Mouse (Mus musculus): Measurements from ENCODE around the gene Fgf14.
"Not testable (repeated sequence)": the region's sequence is repeated elsewhere in the genome, so short reads cannot be mapped to it uniquely, and the experiment has no call there.

Fgf14 gene

DNA sequence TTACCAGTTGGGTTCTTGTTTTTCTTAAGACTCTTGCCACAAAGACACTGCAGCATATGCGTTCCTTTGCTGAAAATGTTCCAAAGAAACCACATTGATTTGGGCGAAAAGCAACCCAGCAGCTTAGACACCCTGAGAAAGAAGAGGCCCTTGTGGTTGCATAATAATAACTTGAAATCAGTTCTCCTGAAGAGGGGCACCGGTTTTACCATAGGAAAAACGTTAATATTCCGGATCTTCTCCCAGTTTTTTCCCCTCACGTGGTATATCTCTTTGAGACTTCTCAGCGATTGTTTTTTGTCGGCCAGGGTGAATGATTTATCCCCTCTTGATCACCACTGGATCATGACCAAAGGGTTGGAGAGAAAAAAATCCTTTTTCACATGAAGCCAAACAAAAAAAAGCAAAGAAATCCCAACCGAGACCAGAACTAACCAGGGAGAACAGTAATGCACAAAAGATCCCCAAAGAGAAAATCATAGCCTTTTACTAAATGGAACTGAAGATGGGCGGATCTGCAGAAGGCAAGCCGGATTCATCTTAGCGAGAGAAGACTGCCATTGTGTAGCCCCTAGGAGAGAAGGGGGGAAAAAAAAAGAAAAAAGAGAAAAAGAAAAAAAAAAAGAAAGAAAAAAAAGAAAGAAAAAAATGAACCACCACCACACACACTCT, at the start of gene Fgf14:
Fgf14 (minus strand) TSS at position 622 of the 672 bp plus-strand sequence.
- DNase-seq: no peak

DNA sequence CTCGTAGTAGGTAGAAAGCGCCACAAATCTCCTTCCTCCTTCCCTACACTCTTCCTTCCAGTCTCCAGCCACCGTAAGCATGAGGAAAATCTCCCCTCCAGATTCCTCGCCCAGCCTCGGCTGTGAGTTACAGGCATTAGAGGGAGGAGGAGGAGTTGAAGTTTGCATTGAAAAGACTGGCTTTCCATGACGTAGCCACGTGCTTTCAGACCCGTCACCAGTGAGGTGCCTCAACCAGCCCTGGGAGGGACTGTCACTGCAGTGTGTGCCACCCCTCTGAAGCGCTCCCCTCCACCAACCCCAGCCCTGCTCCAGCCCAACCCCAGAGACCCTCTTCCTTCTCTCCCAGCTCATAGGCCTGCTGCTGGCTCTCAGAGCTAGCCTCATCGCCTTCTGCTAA, 452 bp upstream of the Fgf14 start:
- peak; percentile 72 for DNase-seq

- DNase-seq: peak; percentile 57
These were observed 1.0 kb downstream of the Fgf14 start for GRCm38 (mm10) chr14:124675654-124676505.

GRCm38 (mm10) chr14:124675142-124675653, 1.7 kb downstream of the Fgf14 start:
- peak; percentile 56 for DNase-seq

- DNase-seq: peak; percentile 51
These were observed 2.3 kb downstream of the Fgf14 start for GRCm38 (mm10) chr14:124674536-124675141.

DNA sequence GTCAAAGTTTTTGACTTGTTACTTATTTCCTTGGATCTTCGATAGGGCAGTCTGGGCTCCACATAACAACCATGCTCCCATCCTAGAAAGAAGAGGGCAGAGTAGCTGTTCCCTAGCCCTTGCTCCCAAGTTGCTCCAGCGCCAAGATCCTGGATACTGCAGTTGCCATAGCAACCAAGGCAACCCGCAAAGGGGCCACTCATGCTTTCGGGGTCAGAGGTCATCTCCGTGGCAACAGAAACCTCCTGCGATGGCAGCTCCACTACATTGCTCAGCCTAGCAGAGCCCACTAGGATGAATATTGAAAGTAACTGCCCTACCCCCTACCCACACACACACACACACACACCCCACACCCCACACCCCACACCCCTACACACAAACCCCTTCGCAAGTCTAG, 7.2 kb downstream of the Fgf14 start:
- DNase-seq: peak; percentile 36

DNA sequence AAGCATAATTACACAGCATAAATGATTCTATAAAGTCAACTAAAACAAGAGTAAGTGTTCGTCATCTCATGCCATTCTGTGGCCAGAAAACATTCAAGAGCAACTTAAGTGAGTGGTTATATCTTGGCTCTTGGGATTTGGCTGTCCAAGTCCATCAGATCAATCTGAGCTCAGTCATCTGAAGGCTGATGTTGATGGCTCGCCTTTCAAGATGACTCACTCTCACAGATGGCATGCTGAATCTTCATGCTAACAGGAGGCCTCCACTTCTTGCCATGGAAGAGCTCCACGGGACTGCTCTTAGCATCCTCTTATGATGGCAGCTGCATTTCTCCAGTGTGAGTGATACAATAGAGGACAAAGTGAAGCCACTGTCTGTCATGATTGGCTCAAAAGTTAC, 34.1 kb downstream of the Fgf14 start:
- no peak for DNase-seq

DNA sequence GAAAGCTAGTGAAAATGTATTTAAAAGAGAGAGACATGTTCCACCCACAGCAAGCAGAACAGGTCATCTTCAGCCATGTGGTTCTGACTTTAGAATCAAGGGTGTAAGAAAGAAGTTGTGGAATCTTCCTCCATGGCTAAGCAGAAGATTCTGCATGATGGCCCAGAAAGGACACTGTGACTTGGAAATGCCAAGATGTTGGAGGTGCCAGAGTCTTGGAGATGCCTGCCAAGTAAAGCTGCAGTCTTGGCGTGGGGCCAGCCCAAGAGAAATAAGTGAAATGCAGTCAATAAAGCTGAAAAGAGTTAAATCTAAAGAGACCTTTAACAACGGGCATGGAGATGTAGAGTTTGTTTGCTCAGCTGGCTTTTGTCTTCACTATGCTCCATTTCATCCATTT, 42.0 kb downstream of the Fgf14 start:
- DNase-seq: peak; percentile 47

GRCm38 (mm10) chr14:124613473-124613872, 63.5 kb downstream of the Fgf14 start:
- no peak for DNase-seq

DNA sequence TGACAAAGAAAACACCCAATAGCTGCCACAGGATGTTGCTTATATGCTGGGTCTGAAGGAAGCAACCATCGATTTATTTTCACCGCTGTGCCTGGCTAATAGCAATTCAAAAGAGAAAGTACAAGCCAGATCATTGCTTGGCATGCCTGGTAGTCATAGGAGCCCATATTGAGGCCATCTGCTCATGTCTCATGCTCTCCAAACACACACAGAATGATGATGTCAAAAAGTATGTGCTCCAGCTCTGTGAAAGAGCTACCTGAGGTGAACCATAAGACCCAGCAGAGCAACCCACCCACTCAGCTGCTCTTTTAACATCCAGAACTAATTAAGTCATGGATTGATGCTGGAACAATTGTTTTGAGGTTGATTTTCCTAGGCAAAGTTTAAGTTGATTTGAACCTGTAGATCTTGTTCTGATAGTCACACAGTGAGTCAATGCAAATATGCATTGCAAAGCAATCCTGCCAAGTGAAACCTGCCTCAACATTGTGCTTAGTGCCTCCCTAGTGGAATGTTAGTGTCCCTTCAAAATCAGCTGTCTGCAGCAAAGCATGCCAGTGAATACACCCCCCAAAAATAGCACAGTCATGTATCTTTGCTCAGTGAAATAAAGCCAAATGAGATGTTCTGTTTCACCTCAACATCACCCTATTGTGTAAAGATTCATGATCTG, 70.8 kb downstream of the Fgf14 start:
- peak; percentile 59 for DNase-seq

DNA sequence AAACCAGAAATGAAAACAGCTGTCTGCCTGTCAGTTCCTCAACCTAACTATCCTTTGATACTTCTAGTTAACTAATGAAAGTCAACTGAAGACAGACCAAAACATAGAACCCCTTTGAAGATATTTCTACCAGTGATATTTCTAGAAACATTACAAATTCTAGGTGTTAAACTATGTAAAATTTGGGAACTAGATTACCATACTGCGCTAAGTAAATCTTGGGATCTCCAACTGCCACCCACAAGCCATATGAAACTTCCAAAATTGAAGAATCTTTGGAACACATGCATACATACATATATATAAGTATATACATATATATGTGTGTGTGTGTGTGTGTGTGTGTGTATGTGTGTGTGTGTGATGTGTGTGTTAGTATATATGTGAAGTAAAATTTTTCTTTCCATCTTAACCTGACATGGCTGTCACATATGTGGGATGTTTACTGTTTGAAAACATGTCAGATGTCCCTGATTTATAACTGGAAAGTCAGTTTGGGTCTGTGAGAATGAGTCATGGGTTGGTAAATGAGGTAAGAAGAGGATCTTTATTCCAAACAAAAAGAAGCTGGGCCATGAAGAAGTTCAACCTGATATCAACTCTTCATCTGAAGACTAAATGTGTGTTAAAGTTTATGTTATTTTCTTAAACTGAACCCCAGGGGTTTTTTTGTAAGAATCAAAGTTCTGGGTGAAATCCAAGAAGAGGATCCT, 71.7 kb downstream of the Fgf14 start:
- no peak for DNase-seq

DNA sequence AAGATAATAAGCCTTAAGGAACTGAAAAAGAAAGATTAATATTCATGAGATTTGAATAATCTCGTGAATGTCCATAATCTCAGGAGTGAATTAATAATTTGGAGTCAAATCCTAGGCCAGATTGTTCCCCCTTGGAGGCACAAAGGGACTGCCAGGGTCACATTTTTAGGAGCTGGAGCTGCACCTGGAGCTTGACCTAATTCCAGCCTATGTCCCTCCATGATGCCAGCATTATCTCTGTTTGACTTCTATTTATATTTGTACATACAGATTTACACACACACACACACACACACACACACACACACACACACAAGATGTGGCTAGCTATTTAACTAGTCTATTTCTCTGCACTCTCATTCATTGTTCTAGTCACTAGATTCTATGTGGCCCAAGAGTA, 100.4 kb downstream of the Fgf14 start:
- DNase-seq: peak; percentile 57

GRCm38 (mm10) chr14:124575130-124575885, 101.6 kb downstream of the Fgf14 start:
- DNase-seq: peak; percentile 63

DNA sequence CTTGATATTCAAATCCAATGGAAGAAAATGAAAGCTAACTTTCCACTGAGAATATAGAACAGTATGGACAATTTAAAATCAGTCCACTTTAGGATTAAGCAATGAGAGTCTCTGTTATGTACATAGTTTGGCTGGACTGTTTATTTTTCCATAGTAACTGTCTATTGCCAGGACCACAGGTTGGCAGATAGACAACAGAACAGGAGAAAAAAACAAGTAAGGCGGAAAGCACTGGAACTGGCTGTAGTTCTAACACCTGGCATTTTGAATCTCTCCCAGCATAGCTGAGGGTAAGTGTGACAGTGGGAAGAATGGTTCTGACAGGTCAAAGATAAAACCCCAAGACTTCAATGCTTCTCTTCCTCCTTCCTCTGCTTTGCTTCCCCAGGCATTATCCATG, 110.5 kb downstream of the Fgf14 start:
- DNase-seq: peak; percentile 72

GRCm38 (mm10) chr14:124561544-124561943, 115.4 kb downstream of the Fgf14 start:
- no peak for DNase-seq

DNA sequence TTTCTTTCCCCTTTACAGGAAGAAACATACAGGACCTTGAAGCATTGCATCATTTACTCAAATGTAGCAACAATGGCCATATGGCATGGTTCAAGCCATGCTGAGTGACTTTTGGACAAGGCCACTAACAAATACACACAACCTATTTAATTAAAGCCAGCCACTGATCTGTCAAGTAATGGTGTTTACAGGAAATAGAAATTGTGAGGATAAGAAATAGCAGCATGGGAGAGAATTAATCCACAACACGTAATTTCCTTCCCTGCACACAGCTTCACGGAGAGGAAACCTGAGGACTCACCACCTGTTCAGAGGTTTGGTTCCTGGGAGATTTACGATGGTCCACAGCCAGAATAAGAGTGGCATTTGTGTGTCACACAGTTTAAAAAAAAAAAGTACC, 140.8 kb downstream of the Fgf14 start:
- DNase-seq: peak; percentile 75

DNA sequence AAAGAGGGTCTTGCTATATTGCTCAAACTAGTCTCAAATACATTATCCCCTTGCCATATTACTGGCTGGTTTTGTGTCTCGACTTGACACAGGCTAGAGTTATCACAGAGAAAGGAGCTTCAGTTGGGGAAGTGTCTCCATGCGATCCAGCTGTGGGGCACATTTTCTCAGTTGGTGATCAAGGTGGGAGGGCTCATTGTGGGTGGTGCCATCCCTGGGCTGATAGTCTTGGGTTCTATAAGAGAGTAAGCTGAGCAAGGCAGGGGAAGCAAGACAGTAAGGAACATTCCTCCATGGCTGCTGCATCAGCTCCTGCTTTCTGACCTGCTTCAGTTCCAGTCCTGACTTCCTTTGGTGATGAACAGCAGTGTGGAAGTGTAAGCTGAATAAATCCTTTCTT, 141.6 kb downstream of the Fgf14 start:
- DNase-seq: not testable (repeated sequence)

- peak; percentile 35 for DNase-seq
These were observed 144.9 kb downstream of the Fgf14 start for GRCm38 (mm10) chr14:124532051-124532450.

GRCm38 (mm10) chr14:124512009-124512408, 164.9 kb downstream of the Fgf14 start:
- no peak for DNase-seq

- DNase-seq: no peak
These were observed 188.0 kb downstream of the Fgf14 start for GRCm38 (mm10) chr14:124488971-124489370.

- no peak for DNase-seq
These were observed 191.7 kb downstream of the Fgf14 start for GRCm38 (mm10) chr14:124485261-124485660.

Data from cerebellum, adult 11 months (tissue).